Mouse (Mus musculus) heart, embryonic 14.5 days (tissue): ENCODE measurements around the gene Tet1. TPM values are rescaled to one million over a fixed set of nuclear protein-coding genes. Genes with fewer than 3 reads are reported as not detected.
"Not testable (repeated sequence)": the region's sequence is repeated elsewhere in the genome, so short reads cannot be mapped to it uniquely, and the experiment has no call there.

Source experiments
- ATAC-seq: fragments of 200-750 bp; cut with Nextera tagmentation; 2 replicates; pipeline ENCODE4 v1.8.0; 2017; ENCODE audit warnings: low read depth, moderate TSS enrichment; ENCODE audit not compliant: insufficient number of reproducible peaks, insufficient read depth, low FRiP score
- H3K27ac ChIP-seq, 2 experiments: fragments of 200-500 bp in 1 of 2; fragments of 300-500 bp in 1 of 2; sonication (generic) in 1 of 2; replicated peaks in 1 of 2; 2 replicates each; pipeline ENCODE4 v1.5.1; 2012 to 2014; ENCODE audit warnings: low read depth in 2 of 2, low read length in 2 of 2, control low read depth in 1 of 2, mild to moderate bottlenecking in 1 of 2, mixed read lengths in 1 of 2; ENCODE audit not compliant: control insufficient read depth in 1 of 2, insufficient read depth in 1 of 2
- H3K27me3 ChIP-seq: fragments of 300-500 bp; sonication (generic); 2 replicates; pipeline ENCODE4 v1.6.1; 2014; ENCODE audit warnings: mild to moderate bottlenecking, low read length, control low read depth; ENCODE audit not compliant: control insufficient read depth, insufficient read depth
- H3K36me3 ChIP-seq: fragments of 300-500 bp; sonication (generic); 2 replicates; pipeline ENCODE4 v1.6.1; 2014; ENCODE audit warnings: mild to moderate bottlenecking, control low read depth, low read length, mixed read lengths; ENCODE audit not compliant: control insufficient read depth, insufficient read depth
- H3K4me1 ChIP-seq, 2 experiments: fragments of 200-500 bp in 1 of 2; fragments of 300-500 bp in 1 of 2; sonication (generic) in 1 of 2; 2 replicates each; pipeline ENCODE4 v1.6.1; 2012 to 2014; ENCODE audit warnings: low read length in 2 of 2, control low read depth in 1 of 2, mixed read lengths in 1 of 2; ENCODE audit not compliant: control insufficient read depth in 2 of 2, insufficient read depth in 2 of 2
- H3K4me2 ChIP-seq: fragments of 300-500 bp; sonication (generic); 2 replicates; pipeline ENCODE4 v1.6.1; 2014; ENCODE audit warnings: mild to moderate bottlenecking, low read length
- H3K4me3 ChIP-seq, 2 experiments: fragments of 200-500 bp in 1 of 2; fragments of 300-500 bp in 1 of 2; sonication (generic) in 1 of 2; 2 replicates each; pipeline ENCODE4 v1.5.1; 2012 to 2014; ENCODE audit warnings: low read length in 2 of 2, mild to moderate bottlenecking in 2 of 2, control low read depth in 1 of 2, low read depth in 1 of 2, moderate library complexity in 1 of 2; ENCODE audit not compliant: control insufficient read depth in 1 of 2, insufficient read depth in 1 of 2
- H3K9ac ChIP-seq: fragments of 300-500 bp; sonication (generic); 2 replicates; pipeline ENCODE4 v1.6.1; 2014; ENCODE audit warnings: mild to moderate bottlenecking, low read length
- H3K9me3 ChIP-seq: fragments of 300-500 bp; sonication (generic); 2 replicates; pipeline ENCODE4 v1.6.1; 2016; ENCODE audit warnings: low read length, control low read depth; ENCODE audit not compliant: control insufficient read depth
- WGBS: fragments of 180-500 bp; shearing (Covaris S2); extraction: QIAGEN DNeasy Blood & Tissue Kit; methylation state at CpG from one replicate; pipeline ENCODE4 v1.1.7; 2014; 5-methylcytosine and 5-hydroxymethylcytosine counted together
- polyA plus RNA-seq: library from polyadenylated mRNA; unstranded; fragments of >200 nt; fragmentation: Nextera tagmentation; extraction: Ambion mirVana; gene quantifications from 2 replicates; pipeline ENCODE4 v1.2.1, GENCODE M21; 2014

Gene Tet1
- polyA plus RNA-seq, 1 experiment from 2014 or later, result 32.0 TPM

GRCm38 (mm10) chr10:62793091-62793453 lies 115.7 kb downstream of the Tet1 start:
- ATAC-seq, result peak; percentile 10; the same call in 1 of the 2 replicates
- H3K36me3 ChIP-seq, result peaks cover 29% of the 10 kb centered on the region
- peaks cover 4 to 23% of the 10 kb centered on the region in 2 experiments for H3K4me1 ChIP-seq
- H3K9ac ChIP-seq, result no peak overlapping the region
- peak overlapping the region; percentile 97 to 99; a peak in 3 of 4 replicates for H3K4me3 ChIP-seq
- peak overlapping the region; percentile 99 for H3K27ac ChIP-seq
- H3K9me3 ChIP-seq, result no peaks in the 10 kb centered on the region
- WGBS, result 12% methylated on average over 2 of the region's 2 CpGs
- peak overlapping the region; percentile 63 for H3K4me2 ChIP-seq
- H3K27me3 ChIP-seq, result no peaks in the 10 kb centered on the region

GRCm38 (mm10) chr10:62792177-62793090 lies 116.4 kb downstream of the Tet1 start, which contains the start of gene Ccar1:
TSS of gene Ccar1 (minus strand) at chr10:62792286.
- ATAC-seq, result peak; percentile 97
- peak within 1 kb of the TSS; percentile 85 for H3K4me2 ChIP-seq
- H3K9me3 ChIP-seq, result no peaks in the 10 kb centered on the region
- peak within 1 kb of the TSS; percentile 99 for H3K27ac ChIP-seq
- H3K4me3 ChIP-seq, result peak within 1 kb of the TSS; percentile 97 to 99
- 2% methylated on average over 55 of the region's 55 CpGs for WGBS
- H3K9ac ChIP-seq, result peak within 1 kb of the TSS; percentile 99
- H3K36me3 ChIP-seq, result peaks cover 35% of the 10 kb centered on the region
- H3K4me1 ChIP-seq, result peaks cover 5 to 27% of the 10 kb centered on the region in 2 experiments
- no peaks in the 10 kb centered on the region for H3K27me3 ChIP-seq

GRCm38 (mm10) chr10:62791251-62792176 lies 117.3 kb downstream of the Tet1 start:
- Histone ChIP-seq H3K9ac (peak overlapping the region; percentile 99), H3K9me3 (no peaks in the 10 kb centered on the region), H3K27ac (peak overlapping the region; percentile 99), H3K36me3 (peaks cover 44% of the 10 kb centered on the region), H3K4me1 (peaks cover 5 to 27% of the 10 kb centered on the region in 2 experiments), H3K27me3 (no peaks in the 10 kb centered on the region), H3K4me3 (peak overlapping the region; percentile 97 to 99), H3K4me2 (peak overlapping the region; percentile 85)
- WGBS, result 2% methylated on average over 72 of the region's 78 CpGs
- ATAC-seq, result peak; percentile 75

- WGBS, result 91% methylated on average over 1 of the region's 1 CpGs
- H3K4me1 ChIP-seq, H3K4me2 ChIP-seq, ATAC-seq, H3K9me3 ChIP-seq, H3K9ac ChIP-seq, H3K27me3 ChIP-seq, H3K27ac ChIP-seq, H3K4me3 ChIP-seq: not testable (repeated sequence)
- H3K36me3 ChIP-seq, result peaks cover 100% of the 10 kb centered on the region
Measured at GRCm38 (mm10) chr10:62781776-62782175, 127.0 kb downstream of the Tet1 start.

Other genes starting within 250 kb of the Tet1 start
- gene Stox1, start 182.9 kb downstream of the Tet1 start, polyA plus RNA-seq, result 0.97 and 1.2 TPM in 2 replicates
- 90.8 and 93.4 TPM in 2 replicates for gene Ccar1, start 116.7 kb downstream of the Tet1 start, polyA plus RNA-seq
- gene Slc25a16, start 11.6 kb upstream of the Tet1 start, polyA plus RNA-seq, result 14.8 and 14.9 TPM in 2 replicates
- gene Dna2, start 38.0 kb upstream of the Tet1 start, polyA plus RNA-seq, result 13.3 and 13.7 TPM in 2 replicates
- gene Rufy2, start 71.2 kb upstream of the Tet1 start, polyA plus RNA-seq, result 15.5 and 15.8 TPM in 2 replicates
- gene Hnrnph3, start 115.2 kb upstream of the Tet1 start, polyA plus RNA-seq, result 42.8 and 47.3 TPM in 2 replicates
- gene Pbld2, start 115.3 kb upstream of the Tet1 start, polyA plus RNA-seq, result 0.46 and 1.3 TPM in 2 replicates
- gene Pbld1, start 151.2 kb upstream of the Tet1 start, polyA plus RNA-seq, result 0.66 and 0.68 TPM in 2 replicates
- gene Atoh7, start 190.7 kb upstream of the Tet1 start, polyA plus RNA-seq, result not detected in 2 replicates